Mouse (Mus musculus) stomach, embryonic 15.5 days (tissue): Measurements from ENCODE around the gene Camta1. TPM values are rescaled to one million over a fixed set of nuclear protein-coding genes. Genes with fewer than 3 reads are reported as not detected.

Experiments used
- ATAC-seq: fragments of 200-750 bp; cut with Nextera tagmentation; 2 replicates; pipeline ENCODE4 v1.8.0; 2017; ENCODE audit warnings: low read depth, moderate number of reproducible peaks, moderate TSS enrichment; ENCODE audit not compliant: insufficient read depth, low FRiP score
- H3K27ac ChIP-seq: fragments of 300-500 bp; sonication (generic); 2 replicates; pipeline ENCODE4 v1.5.1; 2015; ENCODE audit warnings: mild to moderate bottlenecking, inconsistent platforms
- H3K27me3 ChIP-seq: fragments of 300-500 bp; sonication (generic); replicated peaks from 2 replicates; pipeline ENCODE4 v1.6.1; 2015; ENCODE audit warnings: inconsistent platforms
- H3K36me3 ChIP-seq: fragments of 300-500 bp; sonication (generic); 2 replicates; pipeline ENCODE4 v1.6.1; 2015; ENCODE audit warnings: inconsistent platforms
- H3K4me1 ChIP-seq: fragments of 300-500 bp; sonication (generic); 2 replicates; pipeline ENCODE4 v1.6.1; 2015; ENCODE audit warnings: inconsistent platforms
- H3K4me2 ChIP-seq: fragments of 300-500 bp; sonication (generic); 2 replicates; pipeline ENCODE4 v1.6.1; 2015; ENCODE audit warnings: mild to moderate bottlenecking, inconsistent platforms
- H3K4me3 ChIP-seq: fragments of 300-500 bp; sonication (generic); replicated peaks from 2 replicates; pipeline ENCODE4 v1.5.1; 2015; ENCODE audit warnings: inconsistent platforms
- H3K9ac ChIP-seq: fragments of 300-500 bp; sonication (generic); 2 replicates; pipeline ENCODE4 v1.6.1; 2015; ENCODE audit warnings: inconsistent platforms
- H3K9me3 ChIP-seq: fragments of 300-500 bp; sonication (generic); 2 replicates; pipeline ENCODE4 v1.6.1; 2016; ENCODE audit warnings: inconsistent platforms
- WGBS: fragments of 180-500 bp; shearing (Covaris S2); methylation state at CpG from one replicate; pipeline ENCODE4 v1.1.7; 2015; 5-methylcytosine and 5-hydroxymethylcytosine counted together
- polyA plus RNA-seq: library from polyadenylated mRNA; unstranded; fragments of >200 nt; fragmentation: Nextera tagmentation; extraction: Ambion mirVana; gene quantifications from 2 replicates; pipeline ENCODE4 v1.2.1, GENCODE M21; 2015

The Camta1 gene
- polyA plus RNA-seq, 1 experiment from 2014 or later, result 63.7 TPM

DNA sequence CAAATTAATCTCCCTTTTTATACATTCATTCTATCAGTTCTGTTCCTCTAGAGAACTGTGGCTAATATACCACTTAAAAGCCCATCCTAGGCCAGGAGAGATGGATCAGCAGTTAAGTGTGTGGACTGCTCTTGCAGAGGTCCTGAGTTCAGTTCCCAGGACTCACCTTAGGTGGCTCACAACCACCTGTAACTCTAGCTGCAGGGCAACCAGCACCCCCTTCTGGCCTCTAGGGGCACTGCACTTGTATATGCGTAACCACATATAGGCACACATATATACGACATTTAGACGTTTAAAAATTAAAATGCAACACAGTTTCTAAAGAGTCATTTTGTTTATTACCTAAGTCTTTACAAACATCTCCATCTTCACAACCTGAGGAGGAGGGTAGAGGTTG lies 167.6 kb downstream of the Camta1 start:
- no peak for ATAC-seq
- no peak overlapping the region for H3K4me2 ChIP-seq
- no peak overlapping the region for H3K4me3 ChIP-seq
- WGBS, result 88% methylated on average over 3 of the region's 3 CpGs
- no peak overlapping the region for H3K9ac ChIP-seq
- H3K27ac ChIP-seq, result no peak overlapping the region
- H3K4me1 ChIP-seq, result no peaks in the 10 kb centered on the region
- no peaks in the 10 kb centered on the region for H3K27me3 ChIP-seq
- H3K36me3 ChIP-seq, result no peaks in the 10 kb centered on the region
- no peaks in the 10 kb centered on the region for H3K9me3 ChIP-seq

DNA sequence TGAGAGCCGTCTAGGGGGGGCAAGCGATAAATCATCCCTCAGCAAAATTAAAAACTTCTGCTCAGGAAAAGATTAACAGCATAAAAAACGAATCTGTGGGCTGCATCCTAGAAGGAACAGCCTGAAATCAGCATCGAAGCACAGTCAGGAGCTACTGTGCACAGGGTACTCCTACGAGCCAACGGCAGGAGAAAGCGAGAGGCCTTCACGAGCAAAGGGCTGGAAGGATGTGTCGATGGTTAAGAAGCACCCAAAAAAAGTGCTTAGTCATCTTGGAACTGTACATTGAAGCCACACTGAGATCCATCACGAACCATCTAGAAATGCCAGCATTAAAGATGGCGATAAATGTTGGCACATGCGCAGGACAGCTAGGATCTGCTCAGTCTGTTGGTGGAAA lies 171.6 kb downstream of the Camta1 start:
- WGBS, result 78% methylated on average over 12 of the region's 12 CpGs
- no peak for ATAC-seq

DNA sequence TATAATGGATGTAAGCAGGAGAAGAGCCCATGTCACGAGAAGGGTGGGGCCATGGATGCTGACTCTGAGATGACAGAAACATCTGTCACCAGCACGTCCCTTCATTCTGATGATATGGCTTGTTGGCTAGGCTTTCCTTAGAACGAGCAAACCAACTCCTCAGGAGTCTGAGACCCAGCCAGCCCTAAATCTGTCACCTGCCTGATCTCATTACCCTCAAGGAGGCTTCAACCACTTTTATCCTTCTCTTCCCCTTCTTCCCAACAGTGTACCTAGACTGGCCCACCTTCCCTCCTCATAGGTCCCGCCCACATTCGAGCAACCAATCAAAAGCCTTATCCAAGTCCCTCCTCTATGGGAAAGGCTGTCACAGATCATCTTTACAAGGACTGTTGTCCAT lies 173.5 kb downstream of the Camta1 start:
- H3K4me2 ChIP-seq, result no peak overlapping the region
- ATAC-seq, result no peak
- no peaks in the 10 kb centered on the region for H3K36me3 ChIP-seq
- H3K4me1 ChIP-seq, result no peaks in the 10 kb centered on the region
- H3K27me3 ChIP-seq, result no peaks in the 10 kb centered on the region
- H3K9me3 ChIP-seq, result no peaks in the 10 kb centered on the region
- 83% methylated on average over 5 of the region's 5 CpGs for WGBS
- no peak overlapping the region for H3K27ac ChIP-seq
- no peak overlapping the region for H3K4me3 ChIP-seq
- no peak overlapping the region for H3K9ac ChIP-seq

More for the DNA sequence above, 171.6 kb downstream of the Camta1 start:
- no peak overlapping the region for H3K9ac ChIP-seq
- no peak overlapping the region for H3K27ac ChIP-seq
- H3K36me3 ChIP-seq, result no peaks in the 10 kb centered on the region
- no peak overlapping the region for H3K4me3 ChIP-seq
- no peaks in the 10 kb centered on the region for H3K4me1 ChIP-seq
- no peak overlapping the region for H3K4me2 ChIP-seq
- H3K9me3 ChIP-seq, result no peaks in the 10 kb centered on the region
- H3K27me3 ChIP-seq, result no peaks in the 10 kb centered on the region

DNA sequence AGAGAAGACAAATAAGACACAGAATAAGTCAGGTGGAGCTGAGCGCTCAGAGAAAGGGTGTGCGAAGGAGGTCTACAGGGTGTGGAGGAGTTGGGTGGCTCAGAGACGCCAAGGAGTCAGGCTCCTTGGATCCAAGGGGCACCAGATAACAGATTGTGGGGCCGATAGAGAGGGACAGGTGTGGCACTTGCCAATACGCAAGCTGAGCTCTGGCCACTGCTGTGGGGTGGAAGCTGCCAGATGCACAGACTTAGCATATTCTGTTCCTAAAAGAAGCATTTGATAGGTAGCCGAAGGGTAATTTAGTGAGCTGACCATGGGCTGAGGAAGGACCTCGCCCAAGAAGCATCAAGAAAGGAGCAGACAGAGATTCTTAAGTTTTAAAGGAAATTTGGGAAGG lies 177.1 kb downstream of the Camta1 start:
- no peak overlapping the region for H3K9ac ChIP-seq
- ATAC-seq, result no peak
- no peaks in the 10 kb centered on the region for H3K36me3 ChIP-seq
- H3K27me3 ChIP-seq, result no peaks in the 10 kb centered on the region
- 82% methylated on average over 7 of the region's 7 CpGs for WGBS
- no peak overlapping the region for H3K27ac ChIP-seq
- H3K9me3 ChIP-seq, result no peaks in the 10 kb centered on the region
- H3K4me2 ChIP-seq, result no peak overlapping the region
- no peak overlapping the region for H3K4me3 ChIP-seq
- no peaks in the 10 kb centered on the region for H3K4me1 ChIP-seq

DNA sequence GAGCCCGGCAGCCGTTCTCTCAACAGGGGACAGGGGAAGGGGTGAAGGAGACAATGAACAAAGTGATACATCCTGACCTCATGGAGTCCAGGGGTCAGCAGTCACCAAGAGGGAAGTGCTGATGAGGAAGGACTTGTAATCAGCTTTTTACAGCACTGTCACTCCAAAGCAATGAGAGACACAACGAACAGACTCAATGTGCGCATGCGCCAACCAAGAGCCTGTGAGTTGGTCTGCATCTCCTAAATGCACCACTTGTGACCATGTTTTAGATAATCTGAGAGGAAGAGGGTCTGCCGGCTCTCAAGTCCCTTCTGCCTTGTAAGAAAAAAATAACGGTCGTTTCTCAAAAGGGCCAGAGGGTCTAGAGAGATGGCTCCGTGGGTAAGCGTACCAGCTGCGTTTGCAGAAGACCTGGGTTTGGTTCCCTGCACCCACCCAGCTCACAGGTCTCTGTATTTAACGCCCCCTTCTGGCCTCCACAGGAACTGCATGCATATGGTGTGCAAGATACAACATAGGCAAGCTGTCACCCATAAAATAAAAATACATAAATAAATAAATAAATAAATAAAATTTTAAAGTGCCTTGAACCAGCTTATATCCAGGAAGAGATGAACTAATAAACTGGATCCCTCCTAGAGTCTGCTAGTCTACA lies 178.7 kb downstream of the Camta1 start:
- Histone ChIP-seq H3K4me2 (no peak overlapping the region), H3K9ac (no peak overlapping the region), H3K4me3 (no peak overlapping the region), H3K9me3 (no peaks in the 10 kb centered on the region), H3K27ac (no peak overlapping the region), H3K4me1 (no peaks in the 10 kb centered on the region), H3K36me3 (no peaks in the 10 kb centered on the region), H3K27me3 (no peaks in the 10 kb centered on the region)
- 80% methylated on average over 12 of the region's 12 CpGs for WGBS
- ATAC-seq, result no peak

DNA sequence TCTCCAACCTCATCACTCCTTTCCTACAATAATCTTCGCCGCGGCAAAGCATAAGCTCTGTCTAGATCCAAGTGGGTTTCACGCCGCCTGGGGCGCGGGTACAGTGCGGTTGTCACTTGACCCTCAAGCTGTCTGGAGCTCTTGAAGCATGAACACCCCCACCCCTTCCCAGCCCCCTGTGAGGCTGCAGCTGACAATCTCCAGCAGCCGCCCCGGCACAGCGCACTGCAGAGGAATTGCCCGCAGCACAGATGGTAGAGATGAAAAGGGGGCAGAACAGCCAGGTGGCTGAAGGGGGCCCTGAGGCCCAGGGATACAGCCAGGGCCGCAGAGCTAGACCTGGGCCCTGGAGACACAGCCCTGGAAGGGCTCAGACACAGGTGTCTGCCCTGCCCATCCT lies 189.2 kb downstream of the Camta1 start:
- H3K27me3 ChIP-seq, result no peaks in the 10 kb centered on the region
- no peak for ATAC-seq

DNA sequence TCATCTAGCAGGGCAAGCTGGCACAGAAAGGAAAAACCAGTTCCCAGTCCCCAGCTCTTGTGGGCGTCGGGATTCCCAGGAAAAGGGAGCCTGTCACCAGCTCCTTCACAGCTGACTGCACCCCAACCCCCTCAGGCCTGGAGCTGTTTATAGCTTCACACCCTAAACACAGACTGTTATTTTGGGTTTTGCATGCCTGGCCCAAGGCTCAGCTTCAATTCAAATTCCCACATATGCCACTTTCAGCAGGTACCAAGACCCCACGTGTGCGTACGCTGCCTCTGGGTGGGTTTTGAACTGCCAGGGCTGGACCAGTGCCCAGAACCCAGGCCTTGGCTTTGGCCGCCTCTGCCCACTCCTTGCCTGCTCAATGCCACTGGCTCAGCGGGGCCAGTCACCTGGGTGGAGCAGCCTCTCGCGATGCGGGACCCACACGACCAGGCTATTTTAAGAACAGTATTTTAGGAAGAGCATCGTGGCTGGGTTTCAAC lies 195.2 kb downstream of the Camta1 start:
- Histone ChIP-seq H3K4me3 (no peak overlapping the region), H3K9me3 (no peaks in the 10 kb centered on the region), H3K4me2 (no peak overlapping the region), H3K27me3 (no peaks in the 10 kb centered on the region), H3K4me1 (no peaks in the 10 kb centered on the region), H3K27ac (no peak overlapping the region), H3K36me3 (no peaks in the 10 kb centered on the region), H3K9ac (no peak overlapping the region)
- ATAC-seq, result no peak
- WGBS, result 77% methylated on average over 12 of the region's 12 CpGs

More for the DNA sequence above, 189.2 kb downstream of the Camta1 start:
- no peak overlapping the region for H3K4me3 ChIP-seq
- WGBS, result 84% methylated on average over 13 of the region's 13 CpGs
- no peak overlapping the region for H3K9ac ChIP-seq
- no peaks in the 10 kb centered on the region for H3K9me3 ChIP-seq
- no peaks in the 10 kb centered on the region for H3K36me3 ChIP-seq
- H3K4me1 ChIP-seq, result no peaks in the 10 kb centered on the region
- no peak overlapping the region for H3K27ac ChIP-seq
- H3K4me2 ChIP-seq, result no peak overlapping the region

DNA sequence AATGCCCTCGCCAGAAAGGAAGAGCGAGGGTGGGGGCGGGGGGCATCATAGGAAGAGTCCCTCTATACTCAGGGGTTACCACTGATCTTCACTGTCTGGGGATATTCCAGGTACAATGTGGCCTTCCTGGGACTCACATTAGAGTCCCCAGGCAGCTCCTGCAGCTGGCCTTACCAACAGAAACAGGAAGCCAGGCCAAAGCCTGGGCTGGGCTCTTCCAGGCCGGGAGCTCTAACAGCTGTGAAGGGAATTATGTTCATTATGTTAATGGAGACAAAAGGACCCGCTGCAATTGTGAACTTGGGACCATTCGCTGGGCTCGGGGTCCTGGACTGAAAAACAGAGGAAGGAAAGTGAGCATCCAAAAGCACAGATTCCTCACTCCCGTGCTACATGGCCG lies 200.2 kb downstream of the Camta1 start:
- no peak overlapping the region for H3K9ac ChIP-seq
- no peak for ATAC-seq
- no peak overlapping the region for H3K27ac ChIP-seq
- no peak overlapping the region for H3K4me2 ChIP-seq
- H3K27me3 ChIP-seq, result no peaks in the 10 kb centered on the region
- H3K9me3 ChIP-seq, result no peaks in the 10 kb centered on the region
- H3K4me3 ChIP-seq, result no peak overlapping the region
- WGBS, result 63% methylated on average over 9 of the region's 9 CpGs
- H3K36me3 ChIP-seq, result no peaks in the 10 kb centered on the region
- H3K4me1 ChIP-seq, result no peaks in the 10 kb centered on the region

DNA sequence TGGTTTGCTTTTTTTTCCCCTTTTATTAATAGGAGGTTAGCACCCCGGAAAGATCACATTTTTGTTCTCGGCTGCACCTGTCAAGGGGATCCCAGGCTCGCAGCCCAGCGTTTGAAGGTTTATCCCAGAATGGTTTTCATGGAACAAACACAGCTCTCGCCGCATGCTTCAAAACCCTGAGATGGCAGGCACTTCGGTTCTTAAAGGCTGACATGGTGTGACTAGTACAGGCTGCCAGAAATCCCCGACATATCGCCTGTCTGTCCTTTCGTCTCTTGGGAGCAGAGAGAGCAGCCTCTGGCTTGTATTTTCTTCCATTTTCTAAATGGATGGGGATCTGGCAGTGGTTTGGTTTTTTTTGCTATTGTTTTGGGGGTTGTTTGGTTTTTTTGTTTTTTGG lies 205.2 kb downstream of the Camta1 start:
- Histone ChIP-seq H3K4me2 (no peak overlapping the region), H3K4me3 (no peak overlapping the region), H3K4me1 (no peaks in the 10 kb centered on the region), H3K27me3 (no peaks in the 10 kb centered on the region), H3K27ac (no peak overlapping the region), H3K9ac (no peak overlapping the region), H3K36me3 (no peaks in the 10 kb centered on the region), H3K9me3 (no peaks in the 10 kb centered on the region)
- no peak for ATAC-seq
- WGBS, result 52% methylated on average over 10 of the region's 10 CpGs

DNA sequence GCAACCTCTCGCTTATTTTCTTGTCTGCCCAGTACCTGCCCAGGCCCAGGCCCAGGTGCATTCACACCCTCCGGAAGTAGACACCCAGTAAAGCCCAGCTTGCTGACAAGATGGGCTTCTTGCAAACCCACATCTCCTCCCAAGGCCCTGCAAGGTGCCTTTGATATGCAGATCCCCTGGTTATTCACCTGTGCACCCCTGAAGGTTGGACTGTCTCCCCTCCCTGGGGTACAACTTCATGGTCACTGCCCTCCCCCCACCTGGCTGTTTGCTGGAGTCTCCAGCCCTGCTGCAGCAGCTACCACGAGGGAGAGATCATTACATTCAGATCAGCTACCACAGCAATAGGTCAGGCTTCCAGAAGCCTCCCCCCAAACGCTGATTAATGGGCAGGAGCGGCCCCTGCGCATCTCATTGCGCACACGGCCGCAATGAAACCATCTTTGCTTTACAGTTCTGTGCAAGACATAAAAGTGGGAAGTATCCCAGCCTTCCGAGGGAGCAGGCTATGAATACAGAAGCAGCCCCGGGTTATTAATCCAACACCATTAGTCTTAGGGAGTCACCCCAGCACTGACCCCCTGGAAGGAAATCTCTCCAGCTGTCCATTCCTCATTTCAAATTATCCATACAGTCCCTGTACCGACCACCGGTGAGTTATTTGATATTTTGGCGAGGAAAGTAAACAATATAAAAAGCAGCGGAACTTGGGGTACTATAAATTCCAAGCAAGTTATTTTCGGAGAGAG lies 205.9 kb downstream of the Camta1 start:
- ATAC-seq, result no peak
- H3K27me3 ChIP-seq, result no peaks in the 10 kb centered on the region
- no peak overlapping the region for H3K27ac ChIP-seq
- H3K9ac ChIP-seq, result no peak overlapping the region
- H3K36me3 ChIP-seq, result no peaks in the 10 kb centered on the region
- H3K9me3 ChIP-seq, result no peaks in the 10 kb centered on the region
- H3K4me1 ChIP-seq, result no peaks in the 10 kb centered on the region
- no peak overlapping the region for H3K4me3 ChIP-seq
- 40% methylated on average over 16 of the region's 16 CpGs for WGBS
- no peak overlapping the region for H3K4me2 ChIP-seq

DNA sequence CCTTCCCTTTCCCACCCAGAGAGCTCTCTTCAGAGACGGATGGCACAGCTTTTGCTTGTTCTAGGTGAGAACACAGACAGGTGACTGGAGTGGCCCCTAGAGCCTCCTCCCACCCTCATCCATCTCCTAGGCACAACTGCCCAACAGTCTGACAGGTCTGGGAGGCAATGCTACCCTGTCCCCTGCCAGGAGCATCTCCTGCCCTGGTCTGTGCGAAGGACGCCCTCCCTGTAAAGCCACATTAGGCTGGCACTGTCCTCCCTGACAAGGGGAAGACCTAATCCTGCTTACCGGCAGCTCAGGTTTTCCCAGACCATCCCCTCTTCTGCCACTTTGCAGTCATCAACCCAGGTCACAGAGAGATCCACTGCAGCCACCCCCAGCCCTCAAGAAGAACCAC lies 206.4 kb downstream of the Camta1 start:
- WGBS, result 64% methylated on average over 4 of the region's 4 CpGs
- H3K4me2 ChIP-seq, result no peak overlapping the region
- no peak overlapping the region for H3K4me3 ChIP-seq
- no peaks in the 10 kb centered on the region for H3K4me1 ChIP-seq
- H3K9me3 ChIP-seq, result no peaks in the 10 kb centered on the region
- no peaks in the 10 kb centered on the region for H3K27me3 ChIP-seq
- no peak overlapping the region for H3K9ac ChIP-seq
- no peak overlapping the region for H3K27ac ChIP-seq
- no peaks in the 10 kb centered on the region for H3K36me3 ChIP-seq
- ATAC-seq, result no peak

DNA sequence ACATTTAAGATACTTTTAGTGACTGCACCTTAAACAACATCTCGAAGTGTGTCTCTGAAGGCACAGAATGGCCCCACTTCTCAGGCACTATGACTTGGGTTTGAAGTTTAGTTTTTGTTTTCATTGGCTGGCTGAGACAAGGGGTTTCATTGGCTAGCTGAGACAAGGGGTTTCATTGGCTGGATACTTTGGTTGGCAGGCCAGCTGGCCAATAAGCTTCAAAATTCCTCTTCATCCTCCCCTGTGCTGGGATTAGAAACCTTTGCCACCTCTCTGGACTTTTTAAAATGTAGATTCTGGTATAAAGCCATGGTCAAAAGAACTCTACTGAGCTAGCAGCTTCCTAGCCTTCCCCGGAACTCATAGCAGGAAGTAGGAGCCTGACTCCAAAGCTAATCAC lies 219.3 kb downstream of the Camta1 start:
- Histone ChIP-seq H3K9ac (no peak overlapping the region), H3K36me3 (no peaks in the 10 kb centered on the region), H3K4me3 (no peak overlapping the region), H3K27ac (no peak overlapping the region), H3K4me1 (no peaks in the 10 kb centered on the region), H3K9me3 (no peaks in the 10 kb centered on the region), H3K4me2 (no peak overlapping the region), H3K27me3 (0 out of 2 replicates have a peak, but pooled peaks cover 6% of the 10 kb centered on the region)
- no peak for ATAC-seq
- 83% methylated on average over 2 of the region's 2 CpGs for WGBS
